Mouse (Mus musculus) hematopoietic stem cell, adult 5-6 weeks (primary cell): ENCODE data around the gene Lao1. TPM values are rescaled to one million over a fixed set of nuclear protein-coding genes. Genes with fewer than 3 reads are reported as not detected.
A peak's percentile ranks its signal among the peaks of the same experiment; 100 is the strongest.
"Not testable (repeated sequence)": the region's sequence is repeated elsewhere in the genome, so short reads cannot be mapped to it uniquely, and the experiment has no call there.

Experiments
- ATAC-seq, 2 experiments: fragments of 125-278 bp in 1 of 2; replicated peaks in 1 of 2; 2 replicates each; pipeline ENCODE4 v1.8.0; 2016 to 2017; ENCODE audit warnings: inconsistent platforms in 2 of 2, mild to moderate bottlenecking in 2 of 2, moderate number of reproducible peaks in 2 of 2, low read depth in 1 of 2, moderate TSS enrichment in 1 of 2; ENCODE audit not compliant: low FRiP score in 2 of 2, poor library complexity in 2 of 2, severe bottlenecking in 2 of 2, insufficient read depth in 1 of 2, low TSS enrichment in 1 of 2
- total RNA-seq: library from RNA; stranded (forward); fragments of 172-1452, 232-1000 nt; gene quantifications from 2 replicates; pipeline ENCODE4 v1.2.3, GENCODE M21; 2017

Lao1 gene
- total RNA-seq, result not detected in 2 replicates

- no peak for ATAC-seq
Observed at GRCm38 (mm10) chr4:118961141-118961628, at the start of gene Lao1. Lao1 (plus strand) TSS chr4:118961578.

GRCm38 (mm10) chr4:118917365-118917764 is 44.0 kb upstream of the Lao1 start, which contains the start of gene Olfr1329:
Olfr1329 (minus strand) TSS chr4:118917465.
- not testable (repeated sequence) for ATAC-seq

- ATAC-seq, result not testable (repeated sequence)
Observed at GRCm38 (mm10) chr4:118931326-118931725, 30.1 kb upstream of the Lao1 start.

DNA sequence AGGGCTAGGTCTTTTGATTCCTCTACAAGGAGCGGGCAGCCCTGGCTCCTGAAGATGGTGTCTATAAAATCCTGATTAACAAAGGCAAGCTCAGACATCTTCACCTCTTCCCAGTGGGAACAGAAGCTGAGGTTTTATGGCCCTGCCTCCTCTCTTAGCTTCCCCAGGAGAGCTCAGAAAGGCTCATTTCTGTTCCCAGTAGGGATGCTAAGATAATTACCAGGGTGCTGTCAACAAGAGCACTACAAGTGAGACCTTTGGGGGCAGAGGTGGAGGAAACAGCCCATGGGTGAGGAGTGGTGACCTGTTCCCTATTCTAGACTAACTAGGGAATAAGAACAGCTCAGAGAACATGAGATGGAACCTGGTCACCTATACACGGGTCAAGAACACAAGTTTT is 22.9 kb upstream of the Lao1 start, which contains the start of gene Olfr1328:
Gene Olfr1328, minus strand, starts transcription at position 101 of the 400 bp plus-strand sequence.
- no peak for ATAC-seq

GRCm38 (mm10) chr4:118958812-118959211 is 2.6 kb upstream of the Lao1 start:
- no peak for ATAC-seq

- ATAC-seq, result no peak
Observed at GRCm38 (mm10) chr4:118967711-118968110, 6.3 kb downstream of the Lao1 start.

- ATAC-seq, result no peak
Observed at GRCm38 (mm10) chr4:118973281-118973680, 11.9 kb downstream of the Lao1 start.

DNA sequence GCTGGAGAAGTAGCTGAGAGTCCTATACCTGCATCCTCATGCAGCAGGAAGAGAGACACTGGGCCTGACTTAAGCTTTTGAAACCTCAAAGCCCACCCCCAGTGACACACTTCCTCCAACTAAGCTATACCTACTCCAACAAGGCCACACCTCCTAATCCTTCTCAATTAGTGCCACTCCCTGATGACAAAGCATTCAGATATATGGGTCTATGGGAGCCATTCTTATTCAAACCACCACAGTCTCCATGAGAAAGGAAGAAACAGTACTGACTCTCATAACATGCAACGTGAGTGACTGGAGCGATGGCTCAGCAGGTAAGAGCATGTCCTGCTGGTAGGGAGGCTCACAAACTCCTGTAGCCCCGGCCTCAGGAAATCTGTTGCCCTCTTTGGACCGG is 23.9 kb downstream of the Lao1 start:
- ATAC-seq, result no peak

- ATAC-seq, result peak; percentile 45 to 49; a peak in 2 of 4 replicates
Observed at GRCm38 (mm10) chr4:118988535-118988934, 27.2 kb downstream of the Lao1 start.

GRCm38 (mm10) chr4:118989331-118989730 is 28.0 kb downstream of the Lao1 start:
- no peak for ATAC-seq

DNA sequence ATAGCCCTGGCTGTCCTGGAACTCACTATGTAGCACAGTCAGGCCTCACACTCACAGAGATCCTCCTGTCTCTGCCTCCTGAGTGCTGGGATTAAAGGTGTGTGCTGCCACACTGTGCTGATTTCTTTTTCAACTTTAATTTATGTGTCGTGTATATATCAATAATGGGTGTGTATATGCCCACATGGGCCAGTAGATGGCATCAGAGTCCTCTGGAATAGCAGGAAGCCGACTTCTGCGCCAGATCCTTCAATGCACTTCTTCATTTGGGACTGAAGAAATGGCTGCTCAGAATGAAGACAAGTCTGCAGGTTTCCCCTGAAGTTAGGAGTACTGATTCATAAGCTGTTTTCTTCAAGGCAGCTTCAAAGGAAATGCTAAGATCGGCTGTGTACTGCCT is 30.4 kb downstream of the Lao1 start:
- ATAC-seq, result no peak; a peak in 1 of 4 replicates

GRCm38 (mm10) chr4:118997127-118997542 is 35.8 kb downstream of the Lao1 start:
- ATAC-seq, result no peak

GRCm38 (mm10) chr4:118999691-119000486 is 38.5 kb downstream of the Lao1 start:
- ATAC-seq, result peak; percentile 89 to 91

GRCm38 (mm10) chr4:119001696-119002095 is 40.3 kb downstream of the Lao1 start:
- ATAC-seq, result no peak

GRCm38 (mm10) chr4:119002512-119002911 is 41.1 kb downstream of the Lao1 start:
- ATAC-seq, result no peak

- ATAC-seq, result no peak
Observed at GRCm38 (mm10) chr4:119004178-119004577, 42.8 kb downstream of the Lao1 start.

GRCm38 (mm10) chr4:119004613-119005339 is 43.4 kb downstream of the Lao1 start:
- ATAC-seq, result peak; percentile 55 to 73; a peak in 3 of 4 replicates

GRCm38 (mm10) chr4:119007602-119008001 is 46.2 kb downstream of the Lao1 start:
- no peak for ATAC-seq
